Mouse (Mus musculus) ES-E14 (cell line): ENCODE data around the gene BC004004.

ENCODE experiments used
- MAFK ChIP-seq: IDR thresholded peaks from 2 replicates; pipeline ENCODE4 v1.6.1; 2014; ENCODE audit warnings: mild to moderate bottlenecking, low read depth, low read length, inconsistent platforms; ENCODE audit not compliant: insufficient read depth
- ZC3H11A ChIP-seq: IDR thresholded peaks from 2 replicates; pipeline ENCODE4 v1.6.1; 2012; ENCODE audit warnings: low read depth, mild to moderate bottlenecking, inconsistent platforms, low read length, borderline replicate concordance
- ZNF384 ChIP-seq: IDR thresholded peaks from 2 replicates; pipeline ENCODE4 v1.6.1; 2012; ENCODE audit warnings: low read depth, low read length, inconsistent platforms

DNA sequence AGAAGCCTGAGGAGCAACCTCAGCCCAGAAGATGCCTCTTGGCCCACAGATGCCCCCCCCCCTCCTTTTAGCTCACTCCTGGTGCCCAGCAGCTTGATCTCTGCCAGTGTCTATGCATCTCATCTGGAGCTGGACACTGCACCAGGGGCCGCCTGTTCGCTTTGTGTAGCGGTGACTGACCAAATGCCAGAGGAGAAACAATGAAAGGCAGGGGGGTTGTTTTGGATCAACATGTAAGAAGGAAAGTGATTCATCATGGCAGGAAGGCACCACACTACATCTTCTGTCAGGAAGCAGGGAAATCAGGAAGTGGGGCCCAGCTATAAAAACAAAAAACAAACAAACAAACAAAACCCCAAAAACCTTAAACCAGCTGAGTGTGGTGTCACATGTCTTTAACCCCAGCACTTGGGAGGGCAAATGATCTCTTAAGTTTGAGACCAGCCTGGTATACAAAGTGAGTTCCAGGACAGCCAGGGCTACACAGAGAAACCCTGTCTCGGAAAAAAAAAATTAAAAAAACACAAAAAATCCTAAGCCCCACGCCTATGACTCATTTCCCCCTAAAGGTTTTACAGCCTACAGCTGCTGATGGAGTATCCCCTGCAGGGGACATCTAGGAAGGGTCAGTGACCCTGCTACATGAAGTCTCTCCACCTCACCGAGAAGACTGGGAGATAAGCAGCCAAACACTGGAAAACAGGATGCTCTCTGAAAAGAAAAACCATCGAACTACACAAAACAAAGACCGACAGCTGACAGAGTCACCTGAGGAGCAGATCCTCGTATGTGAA, 47.3 kb downstream of the BC004004 start:
- TF ChIP-seq ZC3H11A (no peak), ZNF384 (no peak), MAFK (no peak)
